Mouse (Mus musculus): ENCODE data around the gene Rras. TPM values are rescaled to one million over a fixed set of nuclear protein-coding genes. Genes with fewer than 3 reads are reported as not detected.

Gene Rras
- total RNA-seq, 2 experiments from 2014 or later: 22.5 to 30.6 TPM

DNA sequence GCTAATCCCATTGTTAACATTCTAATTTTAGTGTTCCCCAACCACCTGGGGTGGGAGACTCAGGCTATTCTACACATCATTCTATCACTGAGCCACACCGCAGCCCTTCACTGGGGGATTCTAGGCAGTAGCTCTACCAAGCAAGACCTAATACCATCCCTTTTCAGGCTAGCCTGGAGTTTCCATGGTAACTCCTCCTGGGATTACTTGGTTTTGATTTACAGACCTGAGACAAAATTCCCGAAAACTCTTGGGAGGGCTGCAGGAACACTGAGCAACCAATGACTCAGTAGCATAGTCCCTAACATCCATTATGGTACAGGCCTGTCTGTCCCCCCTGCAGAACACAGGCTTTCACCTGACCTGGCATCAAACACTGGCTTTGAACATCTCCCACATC, 8.5 kb downstream of the Rras start:
- no peak for DNase-seq

DNA sequence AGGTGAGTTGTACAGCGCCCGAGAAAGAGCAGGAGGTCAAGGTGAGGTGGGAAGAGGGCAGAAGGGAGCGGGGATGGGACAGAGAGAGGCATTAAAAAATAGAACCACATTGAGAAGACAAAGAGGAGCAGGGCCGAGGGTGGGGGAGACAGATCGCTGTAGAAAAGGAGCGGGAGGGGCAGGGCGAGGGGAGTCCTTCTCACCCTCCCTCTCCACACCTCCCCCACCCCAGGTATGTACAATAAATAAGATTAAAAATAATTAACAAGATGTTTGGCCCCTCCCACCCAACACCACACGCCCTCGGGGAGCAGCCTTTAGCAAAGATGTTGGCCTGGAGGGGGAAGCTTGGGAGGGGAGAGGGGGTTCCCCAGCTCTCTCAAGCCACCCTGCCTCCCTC, 10.0 kb downstream of the Rras start:
- DNase-seq: no peak

DNA sequence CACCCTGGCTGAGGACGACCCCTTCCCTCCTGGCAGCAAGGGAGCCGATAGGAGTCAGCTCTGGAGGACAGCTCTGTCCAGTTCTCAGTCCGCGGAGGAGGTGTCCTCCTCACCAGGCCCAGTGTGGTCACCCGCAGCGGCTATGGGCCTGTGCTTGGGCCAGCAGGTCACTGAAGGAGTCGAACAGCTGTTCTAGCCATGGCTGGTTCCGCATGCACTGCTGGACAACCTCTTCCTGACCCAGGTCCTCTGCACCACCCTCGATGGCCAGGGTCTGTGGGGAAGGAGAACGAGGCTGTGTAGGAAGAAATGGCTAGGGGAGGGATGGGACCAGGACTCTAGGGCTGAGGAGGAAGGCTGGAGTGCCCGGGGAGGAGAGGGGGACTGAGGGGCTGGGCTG, 10.6 kb downstream of the Rras start:
- peak; percentile 6 for DNase-seq

DNA sequence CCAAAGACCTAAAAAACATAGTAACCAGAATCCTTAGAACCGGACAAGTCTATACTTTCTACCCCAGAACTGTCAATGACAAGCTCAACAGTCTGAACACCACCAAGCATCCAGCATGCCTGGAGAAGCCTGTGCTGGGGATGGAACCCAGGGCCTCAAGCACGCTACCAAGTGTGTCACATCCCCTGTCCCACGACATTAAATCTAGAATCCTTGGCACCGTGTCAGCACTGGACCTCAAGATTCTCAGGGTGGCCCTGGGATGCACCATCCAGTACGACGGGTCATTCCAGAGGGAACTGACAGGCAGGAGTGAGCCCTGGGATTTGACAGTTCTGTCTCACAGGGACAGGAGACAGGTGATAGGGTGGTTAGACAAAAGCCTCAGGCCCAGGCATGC, 12.2 kb downstream of the Rras start:
- DNase-seq: no peak

DNA sequence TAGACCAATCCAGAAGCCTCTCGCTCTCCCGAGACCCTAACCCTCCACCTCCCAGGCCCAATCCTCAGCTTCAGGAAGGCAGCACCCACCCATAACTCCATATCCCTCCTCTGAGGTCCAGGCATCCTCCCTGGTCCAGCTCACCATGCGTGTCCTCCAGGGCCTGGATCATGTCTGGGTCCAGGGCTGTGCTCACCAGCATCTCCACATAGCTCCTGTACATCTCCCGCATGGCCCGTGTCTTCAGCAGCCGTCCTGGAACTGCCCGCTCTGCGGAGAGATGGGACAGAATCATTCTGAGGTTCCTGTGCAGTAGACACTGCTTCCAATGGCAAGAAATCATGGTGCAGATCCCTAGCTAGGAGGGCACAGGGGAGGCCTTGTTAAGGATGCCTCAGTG, 13.1 kb downstream of the Rras start:
- no peak for DNase-seq

DNA sequence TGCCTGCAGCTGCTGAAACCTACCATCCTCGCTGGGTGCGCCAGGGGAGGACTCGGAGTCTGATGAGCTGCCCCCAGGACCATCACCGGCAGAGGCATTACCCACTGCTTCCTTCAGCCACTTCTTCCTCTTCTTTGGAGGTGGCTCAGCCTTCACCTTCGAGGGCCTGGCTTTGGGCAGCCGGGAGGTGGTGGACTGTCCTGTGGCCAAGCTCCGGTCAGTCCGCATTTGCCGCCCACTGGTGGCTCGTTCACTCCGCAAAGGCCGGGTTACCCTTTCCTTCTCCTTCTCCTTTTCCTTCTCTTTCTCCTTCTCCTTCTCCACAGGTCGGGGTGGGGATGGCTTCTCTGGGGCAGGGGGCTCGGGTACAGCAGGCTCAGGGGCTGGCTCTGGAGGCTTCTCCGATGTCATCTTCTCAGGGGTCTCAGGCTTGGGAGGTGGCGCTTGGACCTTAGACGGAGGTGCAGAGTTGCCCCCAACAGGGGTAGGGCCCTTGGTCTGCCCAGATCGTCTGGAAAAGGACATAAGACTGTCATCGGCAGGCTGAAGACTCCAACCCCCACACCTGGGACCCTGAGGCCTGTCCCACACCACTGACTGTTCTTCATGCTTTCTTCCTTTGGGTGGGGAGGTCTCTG, 16.1 kb downstream of the Rras start:
- no peak for DNase-seq

DNA sequence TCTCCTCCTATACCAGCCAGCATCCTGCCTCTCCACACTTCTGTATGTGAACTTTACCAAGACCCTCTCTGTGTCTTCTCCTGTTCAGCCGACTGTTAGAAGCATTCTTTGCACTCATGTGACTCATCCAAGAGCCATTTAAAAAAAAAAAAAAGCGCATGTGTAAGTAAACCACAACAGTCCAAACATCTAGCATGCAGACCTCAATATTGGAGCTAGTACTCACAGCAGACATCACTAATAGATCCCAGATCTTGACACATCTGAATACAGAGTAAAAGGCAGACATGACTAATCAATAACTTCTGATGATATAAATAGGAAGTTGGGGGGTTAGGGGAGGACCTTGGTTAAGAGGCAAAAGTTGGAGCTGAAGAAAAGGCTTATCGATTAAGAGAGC, 17.9 kb downstream of the Rras start:
- DNase-seq: no peak

DNA sequence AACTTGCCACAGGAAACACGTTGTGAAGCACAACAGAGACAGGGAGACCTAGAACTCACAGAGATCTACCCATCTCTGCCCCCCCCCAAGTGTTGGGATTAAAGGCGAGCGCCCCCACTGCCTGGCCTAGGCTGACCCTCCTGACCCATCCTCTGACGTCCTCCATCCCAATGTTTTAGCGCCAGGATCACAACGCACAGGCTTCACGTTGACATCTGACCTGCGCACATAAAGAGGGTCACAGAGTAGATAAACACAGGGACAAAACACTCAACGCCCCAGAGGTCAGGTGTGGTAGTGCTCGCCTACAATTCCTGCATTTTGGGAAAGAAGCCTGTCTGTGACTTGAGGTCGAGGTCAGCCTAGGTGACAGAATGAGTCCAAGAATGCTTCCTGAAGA, 18.9 kb downstream of the Rras start:
- DNase-seq: no peak

DNA sequence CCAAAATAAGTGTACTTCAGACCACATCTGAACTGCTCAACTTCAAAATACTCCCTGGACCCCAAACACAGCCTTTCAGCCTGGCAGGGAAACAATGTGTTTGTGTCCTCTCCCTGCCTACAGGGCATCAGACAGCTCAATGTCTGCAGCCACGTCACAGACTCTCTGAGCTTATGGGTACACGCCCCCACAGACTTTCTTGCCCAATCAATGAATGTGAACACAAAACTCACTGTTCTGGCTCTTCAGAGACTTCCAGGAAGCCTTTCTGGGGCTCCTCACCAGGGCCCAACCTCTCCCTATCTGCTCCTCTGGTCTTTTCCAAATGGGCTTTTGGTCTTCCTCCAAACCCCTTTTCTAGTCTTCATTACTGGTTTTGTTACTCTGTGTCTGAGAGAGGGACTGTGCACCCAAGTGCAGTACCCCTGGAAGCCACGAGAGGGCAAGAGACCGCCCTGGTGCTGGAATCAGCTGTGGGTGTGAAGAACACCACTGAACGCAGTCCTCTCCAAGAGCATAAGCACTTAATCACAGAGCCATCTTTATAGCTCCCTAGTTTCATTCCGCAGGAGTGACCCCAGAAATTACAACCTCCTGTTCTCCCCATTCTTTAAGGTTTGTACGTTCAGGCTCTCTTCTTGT, 20.1 kb downstream of the Rras start:
- DNase-seq: peak; percentile 38

DNA sequence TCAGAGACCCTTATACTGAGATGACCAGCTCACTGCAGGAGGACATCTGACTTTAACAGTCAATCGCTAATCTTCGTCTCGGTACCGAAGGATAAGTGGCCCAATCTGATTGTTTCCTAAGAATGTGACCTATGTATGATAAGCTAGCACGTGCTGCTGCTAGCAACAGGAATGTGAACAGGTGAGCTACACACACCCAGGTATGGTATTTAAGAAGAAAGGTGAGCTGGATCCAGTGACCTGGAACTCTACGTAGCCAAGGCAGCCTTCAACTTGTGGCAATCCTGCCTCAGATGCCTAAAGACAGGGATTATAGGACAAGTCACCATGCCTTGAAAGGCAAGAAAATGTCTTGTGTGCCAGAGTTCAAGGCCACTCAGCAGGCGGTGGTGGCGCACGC, 20.6 kb downstream of the Rras start:
- DNase-seq: no peak

DNA sequence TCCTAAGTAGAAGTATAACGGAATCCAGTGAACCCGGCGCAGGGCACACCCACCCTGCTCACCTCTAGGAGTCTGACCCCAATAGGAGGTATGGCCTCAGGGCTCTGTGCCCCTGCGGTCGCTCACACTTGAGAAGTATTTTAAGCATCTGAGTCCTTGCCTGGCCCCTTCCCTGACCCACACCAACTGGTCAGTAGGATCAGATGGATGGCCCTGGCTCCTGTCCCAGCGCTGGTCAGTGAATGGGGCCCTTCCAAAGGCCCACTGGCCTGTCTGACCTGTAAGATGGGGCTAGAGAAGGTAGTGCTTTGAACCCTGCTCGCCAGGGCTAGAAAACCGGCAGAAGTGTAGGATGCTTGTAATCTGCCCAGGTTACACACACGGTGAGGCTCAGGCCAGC, 23.1 kb downstream of the Rras start:
- DNase-seq: peak; percentile 71

DNA sequence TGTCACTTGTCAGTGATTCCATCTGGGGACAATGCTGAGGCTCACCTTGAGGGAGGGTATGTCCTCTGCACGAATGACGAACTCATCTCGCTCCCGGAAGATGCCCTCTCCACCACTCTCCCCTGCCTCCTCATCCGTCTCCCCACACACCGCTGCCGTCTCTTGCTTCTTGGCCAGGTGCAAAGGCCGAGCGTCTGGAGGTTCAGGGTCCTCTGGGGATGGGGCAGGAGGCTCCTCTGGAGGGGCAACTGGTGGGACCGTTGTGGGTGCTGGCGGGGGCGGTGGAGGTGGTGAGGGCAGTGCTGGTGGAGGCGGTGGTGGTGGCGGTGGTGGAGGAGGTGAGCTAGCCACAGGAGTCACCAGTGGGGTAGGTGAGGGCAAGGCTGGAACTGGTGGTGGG, 25.5 kb downstream of the Rras start:
- DNase-seq: no peak

DNA sequence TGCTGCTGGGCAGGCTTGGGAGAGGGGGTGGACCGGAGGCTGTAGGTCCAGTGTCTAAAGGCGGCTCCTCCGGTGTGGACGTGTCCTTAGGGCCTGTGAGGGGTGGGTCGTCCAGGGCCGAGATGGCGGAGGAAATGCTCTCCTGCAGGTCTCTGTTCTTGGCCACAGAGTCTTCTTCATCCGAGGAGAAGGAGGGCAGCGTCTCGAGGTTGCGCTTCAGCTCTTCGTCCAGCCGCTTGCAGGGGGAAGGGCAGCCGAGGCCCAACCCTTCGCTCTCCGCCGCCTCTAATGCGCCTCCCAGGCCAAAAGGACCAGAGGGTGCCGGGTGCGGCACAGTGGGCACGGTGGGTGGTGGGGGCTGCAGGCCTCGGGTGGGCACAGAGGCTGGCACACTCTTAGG, 28.0 kb downstream of the Rras start:
- peak; percentile 7 for DNase-seq

DNA sequence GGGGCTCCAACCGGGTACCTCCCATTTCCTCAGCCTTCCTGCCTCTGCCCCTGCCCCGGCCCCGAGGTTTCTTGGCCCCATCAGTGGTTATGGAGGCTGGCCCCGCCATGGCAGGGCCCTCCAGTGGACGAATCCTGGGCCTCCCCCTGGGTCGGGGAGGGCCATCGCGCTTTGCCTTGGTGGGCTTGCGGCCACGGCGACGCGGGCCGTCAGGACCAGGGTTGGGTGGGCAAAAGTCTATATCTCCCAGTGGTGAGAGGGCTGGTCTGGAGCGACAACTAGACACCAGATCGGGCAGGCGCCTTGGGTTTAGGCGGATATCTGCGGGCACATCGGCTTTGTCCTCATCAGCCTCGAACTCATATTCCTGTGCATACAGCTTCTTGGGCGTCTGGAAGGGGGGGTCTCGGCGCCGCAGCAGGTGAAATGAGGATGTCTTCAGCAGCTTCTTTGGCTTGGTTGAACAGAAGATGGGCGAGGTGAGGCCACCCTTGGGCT, 29.1 kb downstream of the Rras start:
- no peak for DNase-seq

DNA sequence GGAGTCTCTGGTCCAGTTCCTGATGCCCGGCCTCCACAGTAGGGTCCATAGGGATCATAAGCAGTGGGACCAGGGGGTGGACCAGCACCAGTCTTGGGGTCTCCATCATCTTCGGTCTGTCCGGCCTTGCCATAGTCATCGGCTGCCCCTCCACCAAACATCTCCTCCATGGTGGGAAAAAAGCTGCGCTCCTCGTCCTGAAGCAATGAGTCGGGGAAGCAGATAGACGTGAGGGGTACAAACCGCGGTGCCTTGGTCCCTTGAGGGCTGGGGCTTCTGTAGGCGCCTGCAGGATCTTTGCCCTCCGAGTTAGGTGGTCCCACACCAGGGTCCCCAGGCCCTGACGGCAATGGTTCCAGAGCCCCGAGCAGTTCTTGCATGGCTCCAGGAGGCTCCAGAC, 29.7 kb downstream of the Rras start:
- DNase-seq: no peak

DNA sequence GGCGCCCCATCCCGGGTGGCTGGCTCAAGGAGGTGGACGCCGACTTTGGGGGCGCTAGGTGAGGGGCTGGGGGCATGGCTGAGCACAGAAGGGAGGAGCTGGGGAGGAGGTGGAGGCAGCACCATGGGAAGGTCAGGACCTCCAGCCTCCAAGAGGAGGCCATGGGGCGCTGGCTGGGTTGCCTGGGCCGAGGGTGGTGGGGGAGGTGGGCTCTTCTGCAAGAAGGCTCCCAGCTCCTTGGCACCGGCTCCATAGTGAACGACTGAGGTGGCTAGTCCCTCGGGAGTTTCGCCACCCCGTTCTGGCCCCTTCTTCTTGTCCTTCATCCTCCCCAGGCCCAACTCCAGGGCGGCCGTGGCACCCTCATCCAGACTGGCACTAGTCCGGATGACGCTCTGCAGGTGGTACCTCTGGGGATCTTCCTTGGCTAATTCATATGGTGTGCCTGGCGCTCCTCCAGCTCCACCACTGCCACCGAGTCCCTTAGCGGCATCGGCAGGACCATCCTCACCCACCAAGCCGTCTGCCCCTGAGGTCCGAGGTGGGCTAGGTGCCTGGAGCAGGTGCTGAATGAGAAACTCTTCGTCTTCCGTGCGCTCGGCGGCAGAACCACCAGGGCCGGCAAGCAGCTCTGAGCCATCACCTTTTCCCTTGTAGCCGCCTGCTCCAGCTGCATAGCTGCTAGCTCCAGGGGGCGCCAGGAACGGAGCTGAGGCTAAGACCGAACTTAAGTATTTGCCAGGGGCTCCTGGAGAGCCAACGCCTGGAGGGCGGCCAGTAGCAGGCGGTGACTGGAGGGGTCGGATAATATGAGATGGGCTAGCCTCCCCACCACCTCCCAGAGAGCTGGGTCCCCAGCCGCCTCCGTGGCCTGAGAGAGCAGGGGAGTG, 30.5 kb downstream of the Rras start:
- no peak for DNase-seq

DNA sequence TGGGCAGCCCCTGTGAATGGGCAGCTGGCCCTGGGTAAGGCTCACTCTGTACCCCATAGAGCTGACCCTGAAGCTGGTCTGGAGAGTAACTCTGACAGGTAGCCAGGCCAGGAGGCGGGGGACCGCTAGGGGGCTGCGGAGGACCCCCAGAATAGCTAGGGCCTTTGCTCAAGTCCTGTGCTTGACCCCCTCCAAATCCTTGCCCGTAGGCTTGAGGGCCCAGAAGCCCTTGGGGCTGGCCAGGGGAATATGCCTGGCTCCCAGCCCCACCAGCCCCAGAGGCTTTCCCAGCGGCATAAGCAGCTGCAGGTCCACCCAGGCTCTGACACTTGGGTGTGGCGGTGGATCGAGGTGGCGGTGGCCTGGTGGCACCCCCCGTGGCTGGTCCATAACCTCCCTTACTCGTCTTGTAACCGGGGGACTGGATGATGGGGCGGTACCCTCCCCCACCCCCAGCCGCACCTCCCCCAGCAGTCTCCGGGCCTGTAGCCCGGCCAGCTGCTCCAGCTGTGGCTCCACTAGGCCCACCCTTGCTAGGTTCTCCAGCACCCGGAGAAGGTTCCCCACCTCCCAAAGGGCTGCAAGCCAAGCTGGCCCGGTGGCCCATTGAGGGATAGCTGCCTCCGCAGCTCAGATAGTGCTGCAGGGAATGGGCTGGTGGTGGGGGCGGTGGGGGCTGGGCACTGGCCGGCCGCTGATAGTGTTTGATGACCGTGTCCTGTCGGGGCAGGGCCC, 31.3 kb downstream of the Rras start:
- DNase-seq: peak; percentile 44

DNA sequence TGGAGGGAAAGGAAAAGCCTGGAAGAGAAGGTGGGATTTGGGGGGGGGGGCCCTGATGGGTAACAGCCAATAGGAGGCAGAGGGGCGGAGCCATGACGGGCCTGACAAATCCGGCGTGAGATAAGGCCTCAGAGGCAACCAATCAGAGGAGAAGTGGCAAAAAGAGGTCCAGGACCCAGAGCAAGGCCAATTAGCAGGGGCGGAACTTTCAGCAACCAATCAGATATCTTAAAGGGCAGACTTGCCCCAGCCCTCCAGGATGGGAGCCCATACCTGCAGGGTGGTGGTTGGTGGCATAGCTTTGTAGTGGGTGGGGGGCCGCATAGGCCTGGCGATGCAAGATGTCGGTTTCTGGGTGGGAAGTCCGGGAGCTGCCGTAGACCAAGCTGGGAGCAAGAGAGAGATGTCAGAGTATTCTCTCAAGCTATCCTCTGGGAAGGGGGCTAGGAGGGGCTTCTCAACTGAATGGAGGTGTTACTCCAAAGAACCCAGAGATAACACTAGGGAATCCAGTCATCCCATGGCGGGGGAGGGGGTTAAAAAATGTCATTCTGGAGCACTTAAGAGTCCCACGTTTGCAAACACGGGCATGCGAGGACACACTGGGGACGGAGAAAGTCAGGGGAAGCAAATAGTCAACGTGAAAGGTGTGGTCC, 33.3 kb downstream of the Rras start:
- DNase-seq: peak; percentile 83

DNA sequence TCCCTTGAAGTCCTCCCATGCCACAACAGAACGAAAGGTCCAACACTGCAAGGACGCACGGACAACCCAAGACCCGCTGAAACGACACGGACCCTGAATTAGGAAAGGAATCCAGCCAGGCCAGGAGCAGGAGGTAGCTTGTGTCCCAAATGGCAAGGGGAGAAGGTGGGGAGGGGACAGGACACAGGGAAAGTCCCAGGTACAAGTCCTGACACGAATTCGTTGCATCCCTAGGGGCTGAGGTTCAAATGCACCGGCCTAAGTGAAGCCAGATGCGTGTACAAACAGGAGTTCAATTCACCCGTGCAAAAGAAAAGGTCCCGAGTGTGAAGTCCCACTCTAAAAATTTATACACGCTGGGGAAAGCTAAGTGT, 33.8 kb downstream of the Rras start:
- DNase-seq: no peak

DNA sequence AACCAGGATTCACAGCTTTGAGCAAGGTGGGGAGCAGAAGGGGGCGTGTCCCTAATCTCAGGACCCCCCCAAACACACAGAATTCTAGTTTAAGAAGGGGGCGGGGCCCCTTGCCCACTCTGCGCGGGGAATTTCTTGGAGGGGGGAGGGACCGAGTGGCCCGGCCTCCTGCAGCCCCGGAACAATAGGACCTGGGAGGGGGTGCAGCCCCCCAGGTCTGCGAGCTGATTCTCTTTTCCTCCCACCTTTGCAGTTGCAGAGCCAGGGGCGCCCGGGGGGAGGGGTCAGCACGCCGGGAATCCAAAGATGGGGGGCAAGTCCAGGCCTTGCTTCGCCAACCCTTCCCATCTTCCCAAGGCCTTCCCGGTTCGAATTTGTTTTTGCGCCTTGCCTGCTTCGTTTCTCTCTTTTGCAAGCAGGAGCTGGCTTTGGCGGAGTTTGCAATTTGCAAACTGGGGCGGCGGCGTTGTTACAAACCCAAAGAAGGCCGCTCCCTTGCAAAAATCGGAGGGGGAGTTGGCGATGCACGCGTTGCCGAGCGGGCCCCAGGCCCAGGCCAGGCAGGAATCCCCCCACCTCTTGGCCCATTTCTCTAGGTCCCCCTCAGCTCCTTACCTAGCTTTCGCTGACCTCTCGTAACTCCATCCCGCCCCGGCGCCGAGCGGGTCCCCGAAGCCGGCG, 34.6 kb downstream of the Rras start:
- peak; percentile 52 for DNase-seq

DNA sequence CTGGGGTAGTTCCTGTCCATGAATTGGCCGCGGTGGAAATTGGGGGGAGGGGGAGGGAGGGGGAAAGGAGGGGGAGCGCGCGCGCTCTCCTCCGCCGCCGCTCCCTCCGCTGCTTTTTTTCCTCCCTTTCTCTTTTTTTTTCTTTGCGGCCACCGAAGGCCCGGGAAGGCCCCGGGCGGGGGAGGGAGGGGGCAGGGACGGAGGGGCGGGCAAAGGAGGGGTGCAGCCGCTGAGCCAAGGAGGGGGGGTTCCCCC, 35.0 kb downstream of the Rras start, which contains the start of gene Prr12:
Prr12 (minus strand) TSS at position 20 of the 255 bp plus-strand sequence.
- DNase-seq: no peak

All from gastrocnemius, postnatal 25 days (tissue).